Mouse (Mus musculus) limb, embryonic 13.5 days (tissue): ENCODE results near the gene Snrpa1. TPM values are rescaled to one million over a fixed set of nuclear protein-coding genes. Genes with fewer than 3 reads are reported as not detected.
"Not testable (repeated sequence)": the region's sequence is repeated elsewhere in the genome, so short reads cannot be mapped to it uniquely, and the experiment has no call there.

Source experiments
- ATAC-seq: fragments of 200-750 bp; cut with Nextera tagmentation; 2 replicates; pipeline ENCODE4 v1.8.0; 2017; ENCODE audit warnings: low read depth, moderate number of reproducible peaks, moderate TSS enrichment; ENCODE audit not compliant: low FRiP score
- H3K27ac ChIP-seq: fragments of 300-500 bp; sonication (generic); 2 replicates; pipeline ENCODE4 v1.5.1; 2015; ENCODE audit warnings: inconsistent platforms, mild to moderate bottlenecking, moderate library complexity
- H3K27me3 ChIP-seq: fragments of 300-500 bp; sonication (generic); 2 replicates; pipeline ENCODE4 v1.6.1; 2015; ENCODE audit warnings: mild to moderate bottlenecking, inconsistent platforms
- H3K36me3 ChIP-seq: fragments of 300-500 bp; sonication (generic); 2 replicates; pipeline ENCODE4 v1.6.1; 2015; ENCODE audit warnings: inconsistent platforms, mild to moderate bottlenecking, moderate library complexity
- H3K4me1 ChIP-seq: fragments of 300-500 bp; sonication (generic); 2 replicates; pipeline ENCODE4 v1.6.1; 2015; ENCODE audit warnings: inconsistent platforms
- H3K4me2 ChIP-seq: fragments of 300-500 bp; sonication (generic); replicated peaks from 2 replicates; pipeline ENCODE4 v1.6.1; 2015; ENCODE audit warnings: inconsistent platforms, mild to moderate bottlenecking, moderate library complexity
- H3K4me3 ChIP-seq: fragments of 300-500 bp; sonication (generic); 2 replicates; pipeline ENCODE4 v1.5.1; 2015; ENCODE audit warnings: moderate library complexity, mild to moderate bottlenecking, inconsistent platforms
- H3K9ac ChIP-seq: fragments of 300-500 bp; sonication (generic); 2 replicates; pipeline ENCODE4 v1.6.1; 2015; ENCODE audit warnings: mild to moderate bottlenecking, inconsistent platforms
- H3K9me3 ChIP-seq: fragments of 300-500 bp; sonication (generic); 2 replicates; pipeline ENCODE4 v1.6.1; 2016; ENCODE audit warnings: inconsistent platforms
- WGBS: fragments of 180-500 bp; shearing (Covaris S2); methylation state at CpG from one replicate; pipeline ENCODE4 v1.1.7; 2015; 5-methylcytosine and 5-hydroxymethylcytosine counted together
- polyA plus RNA-seq: library from polyadenylated mRNA; unstranded; fragments of >200 nt; fragmentation: Nextera tagmentation; extraction: Ambion mirVana; gene quantifications from 2 replicates; pipeline ENCODE4 v1.2.1, GENCODE M21; 2015

The Snrpa1 gene
- polyA plus RNA-seq, 1 experiment from 2014 or later: 186 TPM

DNA sequence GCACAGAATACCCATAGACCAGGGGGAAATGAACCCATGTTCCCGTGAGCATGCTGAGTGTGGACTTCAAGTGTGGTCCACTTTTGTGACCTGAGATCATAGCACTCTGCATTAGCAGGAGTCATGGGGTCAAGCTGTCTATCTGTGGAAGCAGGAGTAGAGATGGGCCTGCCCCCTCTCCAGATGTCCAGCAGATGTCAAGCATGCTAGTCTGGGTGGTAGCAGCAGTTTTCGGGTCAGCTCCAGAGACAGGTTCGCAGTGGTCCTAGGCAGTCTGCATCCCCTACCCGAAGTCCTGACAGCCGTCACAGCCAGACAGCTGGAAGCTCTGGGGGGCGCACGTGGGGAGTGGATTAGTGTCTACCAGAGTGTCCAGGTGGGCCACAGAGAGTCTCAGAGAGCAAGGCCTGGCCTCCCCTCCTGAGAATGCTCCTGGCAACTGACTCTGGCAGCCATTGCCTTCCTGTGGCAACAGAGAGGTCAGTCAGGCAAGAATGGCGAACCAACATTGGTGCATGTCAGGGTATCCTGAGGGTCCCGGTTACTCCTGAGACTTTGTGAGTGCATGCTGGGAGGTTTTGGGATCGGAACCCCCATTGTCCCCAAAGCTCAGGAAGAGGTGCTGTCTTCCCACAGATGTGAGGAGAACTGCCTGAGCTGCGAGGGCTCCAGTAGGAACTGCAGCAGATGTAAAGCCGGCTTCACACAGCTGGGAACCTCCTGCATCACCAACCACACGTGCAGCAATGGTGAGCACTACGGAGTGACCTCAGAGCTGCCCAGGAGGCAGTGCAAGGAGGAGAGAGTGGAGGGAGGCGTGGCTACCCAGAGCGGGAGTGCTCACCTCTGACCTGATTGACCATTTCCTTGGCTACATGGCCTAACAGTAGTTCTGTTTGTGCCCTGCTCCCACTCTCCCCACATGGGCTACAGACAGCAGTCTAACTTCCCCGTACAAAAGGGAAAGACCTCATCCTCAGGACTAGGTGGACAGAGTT lies 11.6 kb upstream of the Snrpa1 start:
- Histone ChIP-seq H3K4me2 (no peak overlapping the region), H3K9me3 (no peaks in the 10 kb centered on the region), H3K4me3 (no peak overlapping the region), H3K36me3 (no peaks in the 10 kb centered on the region; the same call in 1 of the 2 replicates), H3K27me3 (peaks cover 38% of the 10 kb centered on the region), H3K9ac (0 out of 2 replicates have a peak overlapping the region, but pooled peaks have one; percentile 13), H3K27ac (no peak overlapping the region), H3K4me1 (peaks cover 53% of the 10 kb centered on the region)
- 38% methylated on average over 17 of the region's 17 CpGs for WGBS
- no peak for ATAC-seq

DNA sequence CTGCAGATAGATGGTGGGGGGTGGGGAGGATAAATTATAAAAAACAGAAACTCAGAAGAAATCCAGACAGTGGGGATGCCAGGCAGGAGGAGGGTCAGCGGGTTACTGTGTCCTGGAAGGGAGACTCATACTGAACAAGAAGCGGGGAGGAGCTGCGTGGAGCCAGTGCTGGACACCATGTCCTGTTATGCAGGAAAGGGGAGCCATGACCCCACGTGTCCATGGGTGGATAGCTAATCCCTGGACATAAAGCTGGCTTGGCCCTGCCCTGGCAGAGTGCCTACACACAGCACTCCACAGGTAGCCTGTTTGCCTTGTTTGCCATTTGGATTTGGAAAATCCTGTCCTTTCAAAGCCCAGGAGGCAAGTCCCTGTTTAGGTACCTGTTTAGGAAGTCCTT lies 10.8 kb upstream of the Snrpa1 start:
- no peak for ATAC-seq
- no peak overlapping the region for H3K9ac ChIP-seq
- peaks cover 52% of the 10 kb centered on the region for H3K4me1 ChIP-seq
- no peaks in the 10 kb centered on the region; the same call in 1 of the 2 replicates for H3K36me3 ChIP-seq
- H3K4me3 ChIP-seq: no peak overlapping the region
- H3K4me2 ChIP-seq: no peak overlapping the region
- peaks cover 31% of the 10 kb centered on the region for H3K27me3 ChIP-seq
- H3K9me3 ChIP-seq: 0 out of 2 replicates have a peak, but pooled peaks cover 3% of the 10 kb centered on the region
- WGBS: 77% methylated on average over 4 of the region's 4 CpGs
- H3K27ac ChIP-seq: no peak overlapping the region

DNA sequence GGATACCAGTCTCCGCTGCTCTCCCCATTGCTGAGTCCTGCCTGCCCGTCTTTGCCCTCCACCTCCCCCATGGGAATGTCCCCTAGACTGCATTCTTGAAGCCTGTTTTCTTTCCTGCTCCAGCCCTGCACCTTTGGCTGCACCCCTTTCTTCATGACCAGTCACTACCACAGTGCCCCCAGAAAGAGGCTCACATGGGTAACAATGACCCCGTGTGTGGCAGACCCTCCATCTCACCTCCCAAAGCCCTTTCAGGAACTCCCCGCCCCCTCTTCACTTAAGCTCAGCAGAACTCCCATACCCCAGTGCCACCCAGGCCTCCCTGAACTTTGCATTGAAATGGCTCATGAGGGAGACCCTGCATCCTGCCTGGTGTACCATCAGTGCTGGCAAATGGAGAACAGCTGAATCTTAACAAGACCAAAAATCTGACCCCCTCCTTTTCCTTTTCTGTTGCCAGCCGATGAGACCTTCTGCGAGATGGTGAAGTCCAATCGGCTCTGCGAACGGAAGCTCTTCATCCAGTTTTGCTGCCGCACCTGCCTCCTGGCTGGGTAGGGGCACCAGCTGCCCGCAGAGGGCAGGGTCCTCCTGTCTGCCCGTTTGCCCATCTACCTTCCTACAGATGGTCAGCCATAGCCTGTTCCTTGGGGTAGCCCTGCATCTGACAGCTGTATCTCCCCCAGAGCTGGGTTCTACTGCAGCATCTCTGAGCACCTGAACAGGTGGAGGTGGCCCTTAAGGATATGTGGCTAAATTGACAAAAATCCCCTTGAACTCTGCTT lies 10.2 kb upstream of the Snrpa1 start:
- ATAC-seq: no peak
- 84% methylated on average over 12 of the region's 12 CpGs for WGBS

DNA sequence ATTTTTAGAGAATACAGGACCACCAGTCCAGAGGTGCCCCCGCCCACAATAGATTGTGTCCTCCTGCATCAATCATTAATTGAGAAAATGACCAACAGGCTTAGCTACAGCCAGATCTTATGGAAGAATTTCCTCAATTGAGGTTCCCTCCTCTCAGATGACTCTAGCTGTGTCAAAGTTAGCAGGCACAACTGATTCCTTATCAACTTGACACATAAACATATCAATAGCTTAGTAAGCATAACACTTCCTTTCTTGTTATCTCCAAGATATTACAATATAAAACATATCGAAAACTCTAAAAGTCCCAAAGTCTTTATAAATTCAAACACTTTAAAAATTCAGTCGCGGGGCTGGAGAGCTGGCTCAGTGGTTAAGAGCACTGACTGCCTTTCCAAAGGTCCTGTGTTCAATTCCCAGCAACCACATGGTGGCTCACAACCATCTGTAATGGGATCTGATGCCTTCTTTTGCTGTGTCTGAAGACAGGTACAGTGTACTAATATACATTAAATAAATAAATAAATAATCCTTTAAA lies 4.8 kb upstream of the Snrpa1 start:
- Histone ChIP-seq H3K27ac (no peak overlapping the region), H3K4me1 (no peaks in the 10 kb centered on the region), H3K4me2 (no peak overlapping the region), H3K27me3 (no peaks in the 10 kb centered on the region), H3K4me3 (no peak overlapping the region), H3K9me3 (0 out of 2 replicates have a peak, but pooled peaks cover 3% of the 10 kb centered on the region), H3K36me3 (no peaks in the 10 kb centered on the region; the same call in 1 of the 2 replicates), H3K9ac (no peak overlapping the region)
- 88% methylated on average over 4 of the region's 4 CpGs for WGBS
- no peak for ATAC-seq

More for the DNA sequence above, 10.2 kb upstream of the Snrpa1 start:
- Histone ChIP-seq H3K4me3 (no peak overlapping the region), H3K4me2 (no peak overlapping the region), H3K27ac (no peak overlapping the region), H3K36me3 (no peaks in the 10 kb centered on the region; the same call in 1 of the 2 replicates), H3K27me3 (peaks cover 24% of the 10 kb centered on the region), H3K4me1 (peaks cover 46% of the 10 kb centered on the region), H3K9me3 (0 out of 2 replicates have a peak, but pooled peaks cover 3% of the 10 kb centered on the region), H3K9ac (no peak overlapping the region)

DNA sequence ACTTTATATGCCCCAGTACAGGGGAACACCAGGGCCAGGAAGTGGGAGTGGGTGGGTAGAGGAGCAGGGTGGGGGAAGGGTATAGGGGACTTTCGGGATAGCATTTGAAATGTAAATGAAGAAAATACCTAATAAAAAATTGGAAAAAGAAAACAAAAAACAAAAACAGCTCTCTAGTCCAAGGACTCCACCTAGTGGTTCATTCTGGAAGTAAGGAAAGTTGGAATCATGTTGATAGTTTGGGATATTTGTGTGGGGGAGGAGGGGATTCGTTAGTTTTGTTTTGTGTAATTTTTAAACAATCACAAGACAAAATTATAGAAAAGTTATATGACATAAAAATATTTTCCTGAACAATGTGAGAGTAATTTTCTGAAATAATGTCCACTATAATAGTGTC lies 3.4 kb upstream of the Snrpa1 start:
- H3K27ac ChIP-seq, H3K4me2 ChIP-seq, ATAC-seq, H3K4me3 ChIP-seq, H3K9ac ChIP-seq, H3K9me3 ChIP-seq, H3K27me3 ChIP-seq, H3K36me3 ChIP-seq, H3K4me1 ChIP-seq: not testable (repeated sequence)
- 12% methylated on average over 2 of the region's 2 CpGs for WGBS

DNA sequence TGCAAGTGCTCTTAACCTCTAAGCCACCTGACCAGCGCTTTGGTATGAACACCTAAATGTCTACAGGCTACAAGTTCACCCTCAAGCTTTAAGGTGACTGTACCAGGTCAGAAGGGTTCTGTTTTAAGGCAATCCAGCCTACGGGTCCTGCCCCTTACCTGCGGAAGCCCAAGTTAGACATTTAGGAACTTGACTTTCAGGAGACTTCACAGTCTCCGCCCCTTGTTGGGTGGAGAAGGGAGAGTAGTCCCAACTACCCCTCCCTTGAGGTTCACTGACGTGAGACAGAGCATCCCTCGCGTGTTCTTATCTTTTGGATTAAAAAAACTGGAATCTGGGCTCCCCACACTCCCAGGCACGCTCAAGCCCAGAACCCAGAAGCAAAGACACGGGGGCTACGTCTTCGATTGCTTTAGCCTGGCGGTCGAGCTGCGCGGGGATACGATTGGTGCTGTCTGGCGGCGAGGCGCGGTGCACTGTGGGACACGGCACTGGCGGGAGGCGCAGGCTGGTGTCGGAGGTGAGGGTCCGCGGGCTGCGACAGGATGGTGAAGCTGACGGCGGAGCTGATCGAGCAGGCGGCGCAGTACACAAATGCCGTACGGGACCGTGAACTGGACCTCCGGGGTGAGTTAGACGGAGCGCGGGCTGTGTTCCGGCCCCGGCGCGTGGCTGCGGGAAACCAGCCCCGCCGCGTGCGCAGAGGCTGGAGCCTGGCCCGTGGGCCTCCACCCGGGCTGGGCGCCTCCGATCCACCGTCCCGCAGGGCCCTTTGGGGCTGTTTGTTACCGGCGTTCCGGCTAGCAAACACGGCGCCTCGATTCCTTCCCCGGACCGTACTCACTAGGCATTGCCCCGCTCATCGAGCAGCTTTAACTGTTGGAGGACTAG lies 1.5 kb downstream of the Snrpa1 start:
- WGBS: under 1% methylated on average over 64 of the region's 64 CpGs
- Histone ChIP-seq H3K9me3 (no peaks in the 10 kb centered on the region), H3K36me3 (peaks cover 27% of the 10 kb centered on the region), H3K9ac (peak overlapping the region; percentile 92), H3K4me1 (peaks cover 17% of the 10 kb centered on the region), H3K4me2 (peak overlapping the region; percentile 89), H3K4me3 (peak overlapping the region; percentile 98), H3K27ac (peak overlapping the region; percentile 80), H3K27me3 (no peaks in the 10 kb centered on the region)
- ATAC-seq: peak; percentile 95

DNA sequence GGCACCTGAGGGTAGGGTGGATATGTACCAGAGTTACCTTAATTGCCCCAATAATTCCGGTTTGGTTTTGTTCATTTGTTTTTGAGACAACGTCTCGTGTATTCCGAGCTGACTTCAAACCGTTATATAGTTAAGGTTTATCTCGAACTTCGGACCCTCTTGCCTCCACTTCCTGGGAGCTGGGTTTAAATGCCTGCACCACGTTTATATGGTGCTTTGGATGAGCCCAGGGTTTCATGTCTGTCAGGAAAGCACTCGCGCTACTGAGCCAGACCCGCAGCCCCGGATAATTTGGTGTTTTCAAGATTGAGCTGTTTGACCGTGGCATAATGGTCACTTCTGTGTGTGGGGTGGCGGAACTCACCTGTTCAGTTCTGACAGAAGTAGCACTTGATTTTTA lies 2.3 kb downstream of the Snrpa1 start:
- Histone ChIP-seq H3K4me2 (peak overlapping the region; percentile 89), H3K36me3 (peaks cover 32% of the 10 kb centered on the region), H3K9me3 (no peaks in the 10 kb centered on the region), H3K4me1 (peaks cover 17% of the 10 kb centered on the region), H3K9ac (peak overlapping the region; percentile 92), H3K27ac (no peak overlapping the region; the same call in 1 of the 2 replicates), H3K4me3 (peak overlapping the region; percentile 98), H3K27me3 (no peaks in the 10 kb centered on the region)
- no peak for ATAC-seq
- WGBS: under 1% methylated on average over 14 of the region's 14 CpGs

DNA sequence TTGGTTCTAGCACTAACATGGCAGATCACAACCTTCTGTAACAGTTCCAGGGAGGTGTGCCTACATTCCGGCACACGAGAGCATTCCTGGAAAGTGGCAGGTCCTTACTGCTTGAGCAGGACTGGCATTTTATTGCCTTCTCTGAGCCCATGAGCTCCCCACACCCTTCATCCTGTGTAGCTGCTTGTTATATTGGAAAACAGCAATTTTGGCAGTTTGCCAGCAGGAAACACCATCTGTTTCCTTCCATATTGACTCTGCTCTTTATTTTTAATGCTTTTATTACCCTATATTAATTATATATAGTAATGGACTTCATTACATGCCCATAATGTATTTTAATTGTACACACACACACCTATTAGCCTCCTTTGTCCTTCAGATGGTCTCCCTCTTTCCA lies 17.6 kb downstream of the Snrpa1 start:
- ATAC-seq: no peak
- 19% methylated on average over 2 of the region's 2 CpGs for WGBS
- no peaks in the 10 kb centered on the region for H3K27me3 ChIP-seq
- H3K4me2 ChIP-seq: no peak overlapping the region
- no peak overlapping the region for H3K9ac ChIP-seq
- H3K4me3 ChIP-seq: no peak overlapping the region
- peaks cover 32% of the 10 kb centered on the region for H3K4me1 ChIP-seq
- peaks cover 57% of the 10 kb centered on the region for H3K36me3 ChIP-seq
- H3K27ac ChIP-seq: no peak overlapping the region
- no peaks in the 10 kb centered on the region for H3K9me3 ChIP-seq

DNA sequence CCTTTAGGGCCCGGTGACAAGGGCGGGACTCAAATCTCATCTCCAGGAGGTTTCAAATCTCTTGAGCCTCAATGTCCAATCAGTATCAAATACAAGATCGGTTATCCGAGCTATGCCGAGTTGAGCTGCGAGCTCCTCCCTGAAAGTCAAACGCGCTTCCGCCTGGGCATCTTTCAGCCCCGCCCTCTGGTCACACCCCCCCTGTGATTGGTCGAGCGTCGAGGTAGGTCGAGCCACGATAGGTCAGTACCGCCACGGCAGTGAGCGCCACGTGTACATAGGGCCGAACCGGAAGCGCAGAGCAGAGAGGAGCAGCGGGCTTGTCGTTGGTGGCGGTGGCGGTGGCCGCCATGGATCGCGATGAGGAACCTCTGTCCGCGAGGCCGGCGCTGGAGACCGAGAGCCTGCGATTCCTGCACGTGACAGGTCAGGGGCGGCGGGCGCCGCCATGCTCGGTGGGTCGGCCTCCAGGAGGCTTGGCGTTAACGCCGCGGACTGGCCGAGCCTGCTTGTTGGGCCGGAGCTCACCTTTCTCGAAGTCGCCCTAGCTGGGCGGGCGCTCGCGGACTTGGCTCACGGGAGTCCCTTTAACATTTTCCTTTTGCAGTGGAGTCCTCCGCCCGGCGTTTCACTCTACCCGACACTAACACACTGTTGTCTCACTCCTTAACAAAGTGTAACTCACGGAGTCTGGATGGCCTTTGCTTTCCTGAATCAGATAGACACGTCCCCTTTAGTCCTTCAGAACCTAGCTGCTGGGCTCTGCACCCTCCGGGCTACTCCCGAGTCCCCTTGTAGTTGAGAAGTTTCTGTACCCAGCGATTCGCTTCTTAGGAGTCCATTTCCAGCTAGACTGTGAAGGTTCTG lies 20.8 kb downstream of the Snrpa1 start, which contains the start of gene Selenos:
TSS of gene Selenos (plus strand) at position 286 of the 867 bp plus-strand sequence.
- Histone ChIP-seq H3K9ac (peak within 1 kb of the TSS; percentile 85), H3K4me3 (peak within 1 kb of the TSS; percentile 87), H3K9me3 (no peaks in the 10 kb centered on the region), H3K27me3 (no peaks in the 10 kb centered on the region), H3K36me3 (peaks cover 51% of the 10 kb centered on the region), H3K4me2 (peak within 1 kb of the TSS; percentile 86), H3K27ac (peak within 1 kb of the TSS; percentile 44; the same call in 1 of the 2 replicates), H3K4me1 (peaks cover 36% of the 10 kb centered on the region)
- under 1% methylated on average over 65 of the region's 65 CpGs for WGBS
- ATAC-seq: peak; percentile 99

DNA sequence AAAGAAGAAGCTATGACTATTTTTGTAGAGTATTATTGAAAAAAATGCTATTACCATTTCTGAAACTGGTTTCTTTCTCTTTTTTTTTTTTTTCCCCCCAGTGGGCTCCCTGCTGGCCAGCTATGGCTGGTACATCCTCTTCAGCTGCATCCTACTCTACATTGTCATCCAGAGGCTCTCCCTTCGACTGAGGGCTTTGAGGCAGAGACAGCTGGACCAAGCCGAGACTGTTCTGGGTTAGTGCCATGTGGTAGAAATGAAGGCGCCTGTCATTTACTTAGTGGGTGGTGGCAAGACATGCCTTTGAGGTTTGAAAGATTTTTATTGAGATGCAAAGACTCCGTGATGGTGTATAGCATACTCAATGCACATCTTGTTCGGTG lies 21.4 kb downstream of the Snrpa1 start:
- H3K9me3 ChIP-seq: no peaks in the 10 kb centered on the region

More for the DNA sequence above, 21.4 kb downstream of the Snrpa1 start:
- H3K27me3 ChIP-seq: no peaks in the 10 kb centered on the region
- WGBS: 37% methylated on average over 5 of the region's 5 CpGs
- H3K36me3 ChIP-seq: peaks cover 51% of the 10 kb centered on the region
- peak overlapping the region; percentile 44; the same call in 1 of the 2 replicates for H3K27ac ChIP-seq
- ATAC-seq: no peak
- peak overlapping the region; percentile 86 for H3K4me2 ChIP-seq
- H3K9ac ChIP-seq: peak overlapping the region; percentile 85
- peaks cover 36% of the 10 kb centered on the region for H3K4me1 ChIP-seq
- H3K4me3 ChIP-seq: peak overlapping the region; percentile 87
